Mouse (Mus musculus): ENCODE results near the gene Gsx2.

- TF ChIP-seq CTCF (IDR thresholded peaks at IDR 0.05; ENCODE audit: low read depth, low read length) (no peak), POLR2A (IDR thresholded peaks at IDR 0.05; ENCODE audit: insufficient read depth, low read length) (no peak), EP300 (IDR thresholded peaks at IDR 0.05; ENCODE audit: insufficient read depth, low read depth, low read length) (no peak)
Measured at GRCm38 (mm10) chr5:75106511-75106910, 31.1 kb downstream of the Gsx2 start.

Data from ES-Bruce4 (cell line).